Mouse (Mus musculus): ENCODE data around the gene Skint2. TPM values are rescaled to one million over a fixed set of nuclear protein-coding genes. Genes with fewer than 3 reads are reported as not detected.

Skint2 gene
- polyA plus RNA-seq (2015; fragmentation: Nextera tagmentation; extraction: Ambion mirVana), result not detected in 2 replicates

DNA sequence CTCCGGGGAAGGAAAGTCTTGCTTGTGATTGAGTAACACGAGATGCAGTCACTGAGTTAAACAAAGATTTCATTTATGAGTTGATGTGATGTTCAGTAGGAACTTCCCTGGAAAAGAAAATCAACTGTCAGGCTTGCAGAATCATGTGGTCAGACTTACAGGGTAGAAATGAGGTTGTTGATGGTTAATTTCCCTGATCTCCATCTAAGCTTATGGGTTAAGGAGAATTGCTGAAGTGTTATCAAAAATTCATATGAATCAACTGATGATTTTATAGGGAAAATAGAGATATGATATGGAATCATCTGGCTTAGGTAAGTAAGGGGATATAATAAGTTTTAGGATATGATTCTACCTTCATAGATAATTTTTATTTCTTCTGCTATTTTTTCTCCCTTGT is at the start of gene Skint2:
Gene Skint2 (plus strand): TSS at position 301 of the 400 bp plus-strand sequence.
- Histone ChIP-seq H3K4me1 (replicated peaks; ENCODE audit: control insufficient read depth, insufficient read depth, low read length) (no peaks in the 10 kb centered on the region), H3K27ac (ENCODE audit: low read length) (no peak within 1 kb of the TSS), H3K4me3 (replicated peaks; ENCODE audit: low read length) (no peak within 1 kb of the TSS), H3K9ac (replicated peaks; ENCODE audit: low read depth, low read length) (no peak within 1 kb of the TSS), H3K36me3 (ENCODE audit: control insufficient read depth, insufficient read depth) (no peaks in the 10 kb centered on the region), H3K27me3 (replicated peaks; ENCODE audit: control insufficient read depth, insufficient read depth, low read length) (no peaks in the 10 kb centered on the region), H3K4me2 (ENCODE audit: low read length) (no peak within 1 kb of the TSS), H3K9me3 (ENCODE audit: control insufficient read depth, low read length) (no peaks in the 10 kb centered on the region)
- WGBS, result 79% methylated on average over 2 of the region's 2 CpGs
- ATAC-seq, result no peak

Other genes with a start within 250 kb of the Skint2 start
- gene Skint9, start 123.2 kb upstream of the Skint2 start, polyA plus RNA-seq (2015; fragmentation: Nextera tagmentation; extraction: Ambion mirVana), result not detected in 2 replicates
- not detected in 2 replicates for gene Skint10, start 217.7 kb downstream of the Skint2 start, polyA plus RNA-seq (2015; fragmentation: Nextera tagmentation; extraction: Ambion mirVana)

Measured in forebrain, embryonic 16.5 days (tissue).